Mouse (Mus musculus) midbrain, embryonic 11.5 days (tissue): ENCODE measurements around the gene Gm28374. TPM values are rescaled to one million over a fixed set of nuclear protein-coding genes. Genes with fewer than 3 reads are reported as not detected.

Experiments used
- ATAC-seq: fragments of 200-750 bp; cut with Nextera tagmentation; 2 replicates; pipeline ENCODE4 v1.8.0; 2017; ENCODE audit warnings: moderate TSS enrichment, moderate library complexity; ENCODE audit not compliant: low FRiP score
- DNase-seq: peaks from one replicate; pipeline ENCODE4 v3.0.0; 2015; ENCODE audit warnings: low spot score; ENCODE audit errors: missing footprints
- H3K27ac ChIP-seq: fragments of 300-500 bp; sonication (generic); 2 replicates; pipeline ENCODE4 v1.5.1; 2014; ENCODE audit warnings: low read depth, low read length
- H3K27me3 ChIP-seq: fragments of 300-500 bp; sonication (generic); 2 replicates; pipeline ENCODE4 v1.6.1; 2014; ENCODE audit warnings: mild to moderate bottlenecking, low read length, moderate library complexity, mixed read lengths; ENCODE audit not compliant: control insufficient read depth, insufficient read depth
- H3K36me3 ChIP-seq: fragments of 300-500 bp; sonication (generic); 2 replicates; pipeline ENCODE4 v1.6.1; 2014; ENCODE audit warnings: mild to moderate bottlenecking, low read length, moderate library complexity, mixed read lengths; ENCODE audit not compliant: control insufficient read depth, insufficient read depth
- H3K4me1 ChIP-seq: fragments of 300-500 bp; sonication (generic); 2 replicates; pipeline ENCODE4 v1.6.1; 2014; ENCODE audit warnings: low read length; ENCODE audit not compliant: control insufficient read depth, insufficient read depth
- H3K4me2 ChIP-seq: fragments of 300-500 bp; sonication (generic); 2 replicates; pipeline ENCODE4 v1.6.1; 2014; ENCODE audit warnings: mild to moderate bottlenecking, moderate library complexity
- H3K4me3 ChIP-seq: fragments of 300-500 bp; sonication (generic); 2 replicates; pipeline ENCODE4 v1.5.1; 2014; ENCODE audit warnings: low read depth, low read length
- H3K9ac ChIP-seq: fragments of 300-500 bp; sonication (generic); 2 replicates; pipeline ENCODE4 v1.6.1; 2014; ENCODE audit warnings: low read length
- H3K9me3 ChIP-seq: fragments of 300-500 bp; sonication (generic); 2 replicates; pipeline ENCODE4 v1.6.1; 2016; ENCODE audit warnings: low read length; ENCODE audit not compliant: control insufficient read depth
- WGBS: fragments of 180-500 bp; shearing (Covaris S2); extraction: QIAGEN DNeasy Blood & Tissue Kit; methylation state at CpG from one replicate; pipeline ENCODE4 v1.1.7; 2014; 5-methylcytosine and 5-hydroxymethylcytosine counted together
- polyA plus RNA-seq: library from polyadenylated mRNA; unstranded; fragments of >200 nt; fragmentation: Nextera tagmentation; extraction: Ambion mirVana; gene quantifications from 2 replicates; pipeline ENCODE4 v1.2.1, GENCODE M21; 2014

The Gm28374 gene
- polyA plus RNA-seq, 1 experiment from 2014 or later: 2.2 TPM

DNA sequence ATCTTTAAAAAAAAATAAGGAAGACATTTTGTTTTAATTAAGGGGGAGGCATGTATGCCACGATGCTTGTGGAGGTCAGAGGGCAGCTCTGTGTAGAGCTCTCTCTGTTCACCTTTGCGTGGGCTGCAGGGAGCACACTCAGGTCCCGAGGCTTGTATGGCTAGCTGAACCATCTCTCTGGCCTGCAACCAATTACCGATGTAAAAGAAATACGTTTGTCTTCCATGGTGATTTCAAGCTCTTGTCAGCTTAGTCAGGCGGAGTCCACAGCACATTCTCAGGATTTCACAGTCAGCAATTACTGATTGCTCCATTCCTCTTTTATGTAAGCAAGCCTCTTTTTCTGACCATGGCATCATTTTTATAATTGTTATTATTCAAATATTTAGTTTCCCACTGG is 19.1 kb upstream of the Gm28374 start:
- DNase-seq: peak; percentile 47
- Histone ChIP-seq H3K4me3 (no peak overlapping the region), H3K9ac (no peak overlapping the region), H3K4me1 (no peaks in the 10 kb centered on the region), H3K9me3 (no peaks in the 10 kb centered on the region), H3K36me3 (no peaks in the 10 kb centered on the region; the same call in none of the 2 replicates), H3K27me3 (no peaks in the 10 kb centered on the region), H3K4me2 (no peak overlapping the region), H3K27ac (no peak overlapping the region)
- no peak for ATAC-seq
- WGBS: 76% methylated on average over 6 of the region's 6 CpGs

DNA sequence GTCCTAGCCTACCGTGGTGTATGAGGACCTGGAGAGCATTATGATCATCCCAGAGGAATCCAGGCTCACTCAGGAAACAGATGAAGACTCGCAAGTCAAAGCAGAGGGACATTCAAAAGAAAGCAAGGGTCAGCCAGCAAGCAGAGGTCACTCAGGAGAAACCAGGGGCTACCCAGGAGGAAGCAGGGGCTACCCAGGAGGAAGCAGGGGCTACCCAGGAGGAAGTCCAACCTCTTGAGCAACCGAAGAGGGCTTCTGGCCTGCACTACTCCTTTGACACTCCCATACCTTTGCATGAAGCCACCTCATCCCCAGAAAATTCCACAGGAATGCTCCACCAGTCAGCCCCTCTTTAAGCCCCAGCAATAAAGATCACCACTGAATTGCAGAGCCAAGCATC is 15.8 kb upstream of the Gm28374 start:
- no peaks in the 10 kb centered on the region for H3K4me1 ChIP-seq
- DNase-seq (no peak), ATAC-seq (no peak)
- H3K36me3 ChIP-seq: peaks cover 6% of the 10 kb centered on the region
- H3K9ac ChIP-seq: no peak overlapping the region
- 89% methylated on average over 3 of the region's 3 CpGs for WGBS
- H3K4me3 ChIP-seq: no peak overlapping the region
- no peaks in the 10 kb centered on the region for H3K9me3 ChIP-seq
- H3K27me3 ChIP-seq: no peaks in the 10 kb centered on the region
- no peak overlapping the region for H3K27ac ChIP-seq
- H3K4me2 ChIP-seq: no peak overlapping the region

DNA sequence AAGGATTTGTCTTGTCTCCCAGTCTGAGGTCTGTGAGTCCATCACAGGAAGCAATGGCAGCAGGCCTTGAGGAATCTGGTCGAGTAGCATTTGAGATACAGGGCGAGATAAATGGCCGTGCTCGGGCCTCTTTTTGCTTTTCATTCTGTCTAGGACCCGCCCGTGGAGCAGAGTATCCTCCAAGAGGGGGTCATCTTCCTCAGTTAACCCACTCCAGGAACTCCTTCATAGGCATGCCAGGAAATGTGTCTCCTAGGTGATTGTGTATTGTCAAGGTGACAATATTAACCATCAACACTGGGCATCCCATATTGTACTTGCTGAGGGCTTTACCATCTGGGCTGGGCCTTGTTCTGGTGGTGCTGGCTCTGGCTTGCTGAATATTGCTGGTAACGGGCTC is 12.1 kb upstream of the Gm28374 start, which contains the start of gene AC131692.1:
AC131692.1 (plus strand) TSS at position 301 of the 400 bp plus-strand sequence.
- H3K27ac ChIP-seq: no peak within 1 kb of the TSS
- no peak within 1 kb of the TSS for H3K4me3 ChIP-seq
- no peaks in the 10 kb centered on the region for H3K9me3 ChIP-seq
- H3K4me1 ChIP-seq: no peaks in the 10 kb centered on the region
- WGBS: 95% methylated on average over 7 of the region's 7 CpGs
- DNase-seq (no peak), ATAC-seq (no peak)
- peaks cover 15% of the 10 kb centered on the region for H3K36me3 ChIP-seq
- no peaks in the 10 kb centered on the region for H3K27me3 ChIP-seq
- no peak within 1 kb of the TSS for H3K9ac ChIP-seq
- H3K4me2 ChIP-seq: no peak within 1 kb of the TSS

DNA sequence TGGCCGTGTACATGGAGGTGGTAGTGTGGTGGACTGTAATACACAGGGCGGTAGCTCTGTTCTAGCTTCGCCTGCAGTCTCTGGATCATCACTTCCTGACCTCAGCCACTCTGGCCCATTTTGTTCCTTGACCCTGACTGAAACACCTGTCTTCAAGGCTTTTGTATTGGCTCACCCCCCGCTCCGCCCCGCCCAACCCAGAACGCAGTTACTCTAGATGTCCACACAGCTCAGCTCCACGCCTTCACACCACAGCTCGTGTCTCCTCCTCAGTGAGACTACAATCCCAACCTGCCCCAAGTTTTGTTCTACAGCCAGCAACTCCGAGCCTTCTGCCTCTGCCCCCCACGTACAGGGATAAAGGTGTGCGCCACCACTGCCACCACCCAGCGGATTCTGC is 6.8 kb upstream of the Gm28374 start:
- WGBS: 96% methylated on average over 13 of the region's 13 CpGs
- no peak for ATAC-seq
- peaks cover 10% of the 10 kb centered on the region; the same call in 1 of the 2 replicates for H3K36me3 ChIP-seq

DNA sequence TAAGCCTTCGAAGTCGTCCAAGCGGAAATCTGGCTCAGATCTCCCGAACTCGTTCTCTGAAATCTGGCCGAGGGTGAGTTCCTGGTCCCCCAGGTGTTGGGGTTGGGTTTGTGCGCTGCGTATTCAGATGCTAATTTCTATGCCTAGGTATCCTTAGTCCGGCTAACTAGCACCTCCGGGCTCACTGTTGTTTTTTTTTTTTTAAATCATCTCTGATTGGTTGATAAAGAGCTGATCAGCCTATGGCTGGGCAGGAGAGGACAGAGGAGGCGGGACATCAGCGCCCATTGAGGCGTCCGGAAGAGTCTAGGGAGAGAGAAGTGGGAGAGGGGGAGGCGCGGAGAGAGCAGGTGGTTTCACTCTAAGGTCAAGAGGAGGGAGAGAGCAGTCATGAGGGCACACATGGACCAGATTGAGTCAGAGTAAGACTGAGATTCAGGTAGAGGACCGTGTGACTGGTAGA is 3.4 kb upstream of the Gm28374 start:
- WGBS: under 1% methylated on average over 17 of the region's 17 CpGs

More for the DNA sequence above, 6.8 kb upstream of the Gm28374 start:
- DNase-seq: no peak
- H3K4me1 ChIP-seq: peaks cover 8% of the 10 kb centered on the region
- H3K27ac ChIP-seq: no peak overlapping the region
- no peak overlapping the region for H3K9ac ChIP-seq
- no peaks in the 10 kb centered on the region for H3K9me3 ChIP-seq
- no peak overlapping the region for H3K4me3 ChIP-seq
- no peak overlapping the region for H3K4me2 ChIP-seq
- no peaks in the 10 kb centered on the region for H3K27me3 ChIP-seq

DNA sequence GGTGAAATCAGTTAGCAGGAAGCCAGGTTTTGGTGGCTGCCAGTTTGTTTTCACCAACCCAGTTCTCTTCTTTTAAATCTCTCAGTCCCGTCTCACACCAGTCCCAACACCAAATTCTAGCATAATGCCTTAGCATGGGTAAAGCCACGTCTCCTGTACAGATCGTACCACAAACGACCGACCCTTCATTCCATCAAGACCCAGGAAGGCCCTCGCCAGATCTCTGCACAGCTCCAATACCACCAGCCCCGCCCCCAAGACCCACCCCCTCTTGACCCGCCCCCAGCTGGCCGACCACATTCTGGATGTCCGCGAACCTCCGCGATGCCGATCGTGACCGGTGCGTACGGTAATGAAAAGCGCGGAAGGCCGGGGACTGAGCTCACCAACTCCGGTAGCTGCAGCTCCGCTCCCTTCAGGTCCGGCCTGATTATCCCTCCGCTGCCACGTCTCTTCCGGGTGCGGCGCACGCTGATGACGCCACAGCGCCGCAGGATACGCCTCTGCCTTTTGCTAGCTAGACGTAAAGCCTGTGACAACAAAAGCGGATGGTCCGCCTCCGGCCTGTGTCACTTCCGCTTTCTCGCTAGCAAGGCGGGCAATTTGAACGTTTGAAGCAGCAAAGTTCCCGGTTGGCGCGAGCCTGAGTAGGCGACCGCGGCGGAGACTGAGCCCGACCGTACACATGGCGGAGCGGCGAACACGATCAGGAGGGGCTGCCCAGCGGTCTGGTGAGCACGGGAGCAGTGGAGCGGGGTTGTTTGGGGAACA is 2.6 kb upstream of the Gm28374 start, which contains the start of the genes Zfpl1 and Cdca5:
Zfpl1 (minus strand) TSS at position 479 of the 771 bp plus-strand sequence.
Cdca5 (plus strand) TSS at position 506 of the 771 bp plus-strand sequence.
- ATAC-seq (peak; percentile 92), DNase-seq (peak; percentile 100)
- Histone ChIP-seq H3K27ac (peak within 1 kb of the TSS; percentile 30; the same call in 1 of the 2 replicates), H3K9me3 (no peaks in the 10 kb centered on the region), H3K36me3 (peaks cover 12% of the 10 kb centered on the region), H3K4me2 (peak within 1 kb of the TSS; percentile 80), H3K27me3 (no peaks in the 10 kb centered on the region), H3K4me1 (peaks cover 12% of the 10 kb centered on the region), H3K4me3 (peak within 1 kb of the TSS; percentile 80), H3K9ac (peak within 1 kb of the TSS; percentile 77)
- WGBS: under 1% methylated on average over 58 of the region's 58 CpGs

More for the DNA sequence above, 3.4 kb upstream of the Gm28374 start:
- peak overlapping the region; percentile 80 for H3K4me3 ChIP-seq
- peak; percentile 94 for DNase-seq
- no peaks in the 10 kb centered on the region for H3K9me3 ChIP-seq
- peak; percentile 81 for ATAC-seq
- H3K27me3 ChIP-seq: no peaks in the 10 kb centered on the region
- H3K36me3 ChIP-seq: peaks cover 13% of the 10 kb centered on the region
- peaks cover 12% of the 10 kb centered on the region for H3K4me1 ChIP-seq
- H3K4me2 ChIP-seq: peak overlapping the region; percentile 80
- peak overlapping the region; percentile 70 for H3K9ac ChIP-seq
- no peak overlapping the region; the same call in 1 of the 2 replicates for H3K27ac ChIP-seq

DNA sequence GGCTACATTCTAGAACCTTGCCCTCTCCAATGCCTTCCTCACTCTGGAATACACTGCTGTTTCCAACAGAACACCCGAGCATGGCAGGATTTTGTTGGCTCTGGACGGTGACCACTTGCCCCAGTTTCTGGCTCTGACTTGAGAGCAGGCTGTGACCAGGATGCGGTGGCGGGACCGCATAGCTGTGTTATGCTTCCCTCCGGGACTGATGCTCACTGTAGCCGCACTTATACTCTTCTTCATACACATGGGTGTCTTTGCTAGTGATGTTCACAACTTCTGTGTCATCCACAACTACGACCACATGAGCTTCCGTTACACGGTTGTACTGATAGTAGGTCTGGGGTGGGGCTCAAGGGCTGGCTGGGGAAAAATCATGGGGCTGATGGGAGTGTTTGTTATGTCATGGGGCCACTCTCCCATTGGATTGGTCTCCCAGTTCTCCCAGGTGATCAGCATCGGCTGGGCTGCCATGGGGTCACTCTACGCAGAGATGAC is 2.0 kb downstream of the Gm28374 start, which contains the start of gene Tmem262:
Tmem262 (plus strand) TSS at position 51 of the 498 bp plus-strand sequence.
- Histone ChIP-seq H3K9me3 (no peaks in the 10 kb centered on the region), H3K4me3 (no peak within 1 kb of the TSS), H3K4me1 (peaks cover 14% of the 10 kb centered on the region), H3K4me2 (no peak within 1 kb of the TSS), H3K9ac (no peak within 1 kb of the TSS), H3K27me3 (no peaks in the 10 kb centered on the region), H3K27ac (no peak within 1 kb of the TSS), H3K36me3 (peaks cover 11% of the 10 kb centered on the region)
- no peak for DNase-seq
- ATAC-seq: no peak
- 93% methylated on average over 12 of the region's 12 CpGs for whole genome bisulfite sequencing

DNA sequence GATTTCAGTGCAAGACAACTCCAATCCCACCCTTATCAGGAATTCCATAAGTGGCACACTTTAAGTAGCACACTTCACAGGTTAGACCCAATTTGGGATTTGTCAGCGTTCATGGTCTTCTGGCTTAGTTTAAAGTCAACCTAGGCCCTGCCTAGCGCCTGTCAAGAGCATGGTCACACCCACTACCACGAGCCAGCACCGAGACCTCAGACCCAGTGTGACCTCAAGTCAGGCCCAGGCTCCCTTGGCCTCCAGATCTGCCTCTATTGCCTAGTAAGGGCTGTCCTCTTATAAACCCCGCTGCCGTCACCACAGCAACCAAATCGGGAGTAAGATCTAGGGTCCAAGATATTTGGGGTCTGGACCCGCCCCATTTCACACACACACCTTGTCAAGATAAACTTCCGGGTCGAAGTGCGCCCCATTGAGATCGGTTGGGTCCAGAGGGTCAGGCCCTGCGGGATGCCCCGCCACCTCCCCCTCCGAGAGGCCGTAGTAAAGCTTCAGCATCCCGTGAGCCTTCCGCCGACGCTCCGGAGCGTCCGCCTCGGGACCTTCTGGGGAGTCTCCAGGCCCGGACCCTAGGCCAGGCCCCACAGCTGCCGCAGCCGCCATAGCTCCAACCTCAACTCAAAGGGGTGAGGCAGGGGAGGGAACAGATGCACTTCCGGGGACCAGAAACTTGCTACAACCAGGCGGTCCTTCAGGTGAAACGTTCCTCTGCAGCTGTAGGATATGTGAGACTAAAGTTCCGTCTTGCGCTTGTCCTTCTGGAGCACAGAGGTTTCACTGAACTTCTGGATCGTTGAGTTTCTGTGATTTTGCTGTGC is 5.3 kb downstream of the Gm28374 start, which contains the start of gene Vps51:
Vps51 (minus strand) TSS at position 668 of the 830 bp plus-strand sequence.
- peaks cover 7% of the 10 kb centered on the region for H3K36me3 ChIP-seq
- H3K4me3 ChIP-seq: peak within 1 kb of the TSS; percentile 52
- ATAC-seq: peak; percentile 82

More for the DNA sequence above, 5.3 kb downstream of the Gm28374 start, which contains the start of gene Vps51:
- Histone ChIP-seq H3K4me2 (peak within 1 kb of the TSS; percentile 89), H3K4me1 (peaks cover 6% of the 10 kb centered on the region), H3K9ac (peak within 1 kb of the TSS; percentile 71), H3K9me3 (no peaks in the 10 kb centered on the region), H3K27ac (peak within 1 kb of the TSS; percentile 38; the same call in 1 of the 2 replicates), H3K27me3 (no peaks in the 10 kb centered on the region)
- DNase-seq: peak; percentile 99
- WGBS: 2% methylated on average over 33 of the region's 33 CpGs
